Comparison of ENCODE assay signal across 9 mouse cellular contexts in the genomic region with DNA sequence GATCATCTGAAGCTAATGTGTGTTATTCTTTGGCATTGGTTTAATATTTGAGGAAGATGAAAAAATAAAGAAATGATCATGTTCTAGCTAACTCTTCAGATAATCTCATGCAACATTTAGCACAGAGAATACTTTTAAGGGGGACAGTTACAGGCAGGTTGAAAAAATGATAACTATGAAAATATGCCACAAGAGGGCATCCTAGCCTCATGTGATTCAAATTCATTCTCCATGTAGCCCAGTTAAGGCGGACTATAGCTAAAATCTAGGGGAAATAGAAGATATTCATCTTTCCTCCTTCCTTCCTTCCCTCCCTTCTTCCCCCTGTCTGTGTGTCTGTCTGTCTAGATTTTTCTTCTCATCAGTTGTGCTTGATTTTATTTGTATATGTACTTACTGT. TPM values are rescaled to one million over a fixed set of nuclear protein-coding genes. Genes with fewer than 3 reads are reported as not detected.
DNase-seq lines count a peak whose midpoint lies in the region; ATAC-seq and TF ChIP-seq lines count a peak whose summit lies in the region.
"Had no signal": no experiment of that assay in that cellular context is flagged by ENCODE, and none has a peak within 500 bp of the region (broad histone marks: within the 10 kb centered on the region; RNA-seq: fewer than 3 reads in every experiment).

No protein-coding gene starts in this region.

- H3K9ac ChIP-seq in lung, postnatal 0 days (replicated peaks; ENCODE audit: low read depth): no peak overlapping the region
- H3K9ac ChIP-seq: embryonic facial prominence, embryonic 15.5 days had no signal

- H3K9me3 ChIP-seq in lung, postnatal 0 days (ENCODE audit: low read length): no peaks in the 10 kb centered on the region
- H3K9me3 ChIP-seq: embryonic facial prominence, embryonic 15.5 days had no signal

- TF ChIP-seq POLR2A in brain, embryonic 14.5 days (IDR thresholded peaks at IDR 0.05; ENCODE audit: borderline replicate concordance, extremely low read depth, insufficient read depth, insufficient read length, poor library complexity, severe bottlenecking): no peak

- TF ChIP-seq EP300 in lung, postnatal 0 days (IDR thresholded peaks at IDR 0.05): no peak

- TF ChIP-seq CTCF in brain, embryonic 14.5 days (IDR thresholded peaks at IDR 0.05; ENCODE audit: borderline replicate concordance, extremely low read depth, insufficient read depth, insufficient read length): 0 out of 2 replicates have a peak, but pooled peaks have one; percentile 20
- peak; percentile 76 for TF ChIP-seq CTCF in lung, postnatal 0 days (IDR thresholded peaks at IDR 0.05)

- no peak overlapping the region for H3K4me2 ChIP-seq in lung, postnatal 0 days (replicated peaks; ENCODE audit: low read depth, low read length)
- H3K4me2 ChIP-seq: embryonic facial prominence, embryonic 15.5 days had no signal

- no peak; the same call in 1 of the 2 replicates for ATAC-seq in lung, postnatal 0 days

- H3K27me3 ChIP-seq in lung, postnatal 0 days (replicated peaks; ENCODE audit: insufficient read depth, low read length): no peaks in the 10 kb centered on the region
- H3K27me3 ChIP-seq: embryonic facial prominence, embryonic 15.5 days had no signal

- H3K36me3 ChIP-seq in lung, postnatal 0 days (ENCODE audit: insufficient read depth, low read length): no peaks in the 10 kb centered on the region
- H3K36me3 ChIP-seq: embryonic facial prominence, embryonic 15.5 days had no signal

- peak; percentile 32 for DNase-seq in adrenal gland, postnatal 10 days
- no peak for DNase-seq in adrenal gland, postnatal 25 days
- peak; percentile 76 for DNase-seq in layer of hippocampus, adult 9-10 months (ENCODE audit: low spot score)
- DNase-seq in layer of hippocampus, postnatal 36 days: no peak
- peak; percentile 81 for DNase-seq in brain, embryonic 14.5 days (ENCODE audit: low read depth)
- peak; percentile 72 for DNase-seq in lung, postnatal 0 days (ENCODE audit: low spot score)
- DNase-seq in natural killer cell, adult 2 months (ENCODE audit: low spot score in 2 of 2): no peak
- DNase-seq in spleen, adult 12 weeks (ENCODE audit: low spot score): no peak

- H3K4me1 ChIP-seq in lung, postnatal 0 days (ENCODE audit: insufficient read depth, low read depth, low read length): no peaks in the 10 kb centered on the region
- H3K4me1 ChIP-seq: embryonic facial prominence, embryonic 15.5 days had no signal

- no peak overlapping the region for H3K4me3 ChIP-seq in lung, postnatal 0 days (ENCODE audit: low read depth, low read length)
- H3K4me3 ChIP-seq: embryonic facial prominence, embryonic 15.5 days had no signal

- no peak overlapping the region for H3K27ac ChIP-seq in lung, postnatal 0 days (ENCODE audit: low read length)
- H3K27ac ChIP-seq: embryonic facial prominence, embryonic 15.5 days had no signal

- WGBS in lung, postnatal 0 days: 4% methylated on average over 1 of the region's 1 CpGs

RNA-seq across cellular contexts. Expression of a gene that starts 17.6 kb away (rescaled TPM):
- 1 to 10 TPM; 2.8 to 3.4 TPM for total RNA-seq in adrenal gland, postnatal 10 days (2021)
- total RNA-seq in adrenal gland, postnatal 25 days (2021): 1.1 and 1.5 TPM in 2 replicates
- total RNA-seq in layer of hippocampus, postnatal 36 days (2021): 1 to 10 TPM; 5.4 to 8.0 TPM
- polyA plus RNA-seq in brain, embryonic 14.5 days (2012; rRNA removed): 8.5 and 11.2 TPM in 2 replicates
- 2.5 and 2.8 TPM in 2 replicates for polyA plus RNA-seq in lung, postnatal 0 days (2015; fragmentation: Nextera tagmentation; extraction: Ambion mirVana)

RNA-seq across cellular contexts. Expression of a gene that starts 21.9 kb away (rescaled TPM):
- 10 to 100 TPM; 33.4 to 42.0 TPM for total RNA-seq in adrenal gland, postnatal 10 days (2021)
- total RNA-seq in adrenal gland, postnatal 25 days (2021): 32.9 and 42.0 TPM in 2 replicates
- 100 to 1,000 TPM in 1 of 2 experiments, 10 to 100 TPM in 1; 99.7 to 105 TPM for total RNA-seq in layer of hippocampus, postnatal 36 days (2021)
- 12.3 and 17.2 TPM in 2 replicates for polyA plus RNA-seq in brain, embryonic 14.5 days (2012; rRNA removed)
- 8.8 and 12.4 TPM in 2 replicates for polyA plus RNA-seq in lung, postnatal 0 days (2015; fragmentation: Nextera tagmentation; extraction: Ambion mirVana)

Comparison
In these comparisons a context has a peak if more than half of its experiments do, and no peak if none do; other contexts are left out.
1. DNase-seq: peak in adrenal gland, postnatal 10 days (single experiment), layer of hippocampus, adult 9-10 months (single experiment), brain, embryonic 14.5 days (single experiment) and lung, postnatal 0 days (single experiment); none in adrenal gland, postnatal 25 days (single experiment), layer of hippocampus, postnatal 36 days (0 of 2), natural killer cell, adult 2 months (0 of 2) and spleen, adult 12 weeks (single experiment).